Mouse (Mus musculus): ENCODE measurements at regions not wholly inside any gene's neighbourhood (a gene's known extent, or its start where the extent isn't known, plus 50 kb on each side); places are given as distances from the start of the nearest gene placed in this dataset.
"Not testable (repeated sequence)": the region's sequence is repeated elsewhere in the genome, so short reads cannot be mapped to it uniquely, and the experiment has no call there.

DNA sequence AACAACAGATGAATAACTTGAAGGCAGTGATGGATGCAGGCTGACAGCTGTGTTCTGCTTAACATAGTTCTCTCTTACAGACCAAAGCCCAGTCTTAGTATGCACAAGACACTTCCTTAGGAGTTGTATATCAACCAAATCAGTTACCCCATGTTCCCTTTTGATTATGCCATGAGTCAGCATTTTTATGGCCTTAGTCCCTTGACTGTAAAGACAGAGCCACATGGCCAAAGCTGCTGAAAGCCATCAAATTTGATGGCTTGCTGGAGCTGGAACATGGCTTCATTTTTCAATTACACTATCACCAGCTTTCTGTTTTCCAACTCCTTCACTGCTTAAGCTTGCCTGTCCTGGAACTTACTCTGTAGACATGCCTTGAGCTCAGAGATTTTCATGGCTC is 383.4 kb upstream of the Ercc4 start:
- H3K4me3 ChIP-seq = no peak overlapping the region
- no peaks in the 10 kb centered on the region for H3K36me3 ChIP-seq
- H3K27me3 ChIP-seq (ENCODE audit: low read depth, poor library complexity, severe bottlenecking) = no peaks in the 10 kb centered on the region
- H3K27ac ChIP-seq = no peak overlapping the region
- no peaks in the 10 kb centered on the region for H3K9me3 ChIP-seq (replicated peaks)
- DNase-seq (ENCODE audit: low spot score) = no peak
- no peaks in the 10 kb centered on the region for H3K4me1 ChIP-seq

GRCm38 (mm10) chr16:12730167-12730730 is 379.2 kb upstream of the Ercc4 start:
- WGBS = 80% methylated on average over 2 of the region's 2 CpGs
- not testable (repeated sequence) for DNase-seq (ENCODE audit: low spot score); H3K27ac ChIP-seq; H3K4me3 ChIP-seq; H3K36me3 ChIP-seq; H3K27me3 ChIP-seq (ENCODE audit: low read depth, poor library complexity, severe bottlenecking); H3K4me1 ChIP-seq; H3K9me3 ChIP-seq (replicated peaks)

GRCm38 (mm10) chr16:12731588-12731987 is 377.9 kb upstream of the Ercc4 start:
- Histone ChIP-seq H3K4me3 (no peak overlapping the region), H3K27ac (no peak overlapping the region), H3K27me3 (ENCODE audit: low read depth, poor library complexity, severe bottlenecking) (no peaks in the 10 kb centered on the region), H3K4me1 (no peaks in the 10 kb centered on the region), H3K36me3 (no peaks in the 10 kb centered on the region), H3K9me3 (replicated peaks) (no peaks in the 10 kb centered on the region)
- no peak for DNase-seq (ENCODE audit: low spot score)
- WGBS = 95% methylated on average over 2 of the region's 2 CpGs

DNA sequence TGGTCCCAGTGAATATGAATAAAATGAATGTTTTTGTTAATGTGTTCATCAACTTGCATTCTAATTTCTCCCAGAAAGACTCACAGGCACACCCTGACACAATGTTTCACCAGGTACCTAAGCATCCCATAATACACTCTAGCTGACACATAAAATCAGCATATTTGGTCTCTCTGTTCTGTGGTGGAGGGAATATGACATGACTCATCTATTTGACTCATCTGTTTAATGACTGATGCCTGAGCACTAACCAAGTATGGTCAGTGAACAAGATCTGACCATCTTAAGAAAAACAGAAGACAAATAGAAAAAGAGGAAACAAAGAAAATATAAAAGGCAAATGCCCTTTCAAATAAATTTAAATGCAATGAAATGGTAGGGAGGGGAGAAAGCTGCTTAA is 367.0 kb upstream of the Ercc4 start:
- Histone ChIP-seq H3K27me3 (ENCODE audit: low read depth, poor library complexity, severe bottlenecking) (no peaks in the 10 kb centered on the region), H3K36me3 (no peaks in the 10 kb centered on the region), H3K9me3 (replicated peaks) (no peaks in the 10 kb centered on the region), H3K4me3 (no peak overlapping the region), H3K27ac (no peak overlapping the region), H3K4me1 (no peaks in the 10 kb centered on the region)
- DNase-seq (ENCODE audit: low spot score) = no peak

DNA sequence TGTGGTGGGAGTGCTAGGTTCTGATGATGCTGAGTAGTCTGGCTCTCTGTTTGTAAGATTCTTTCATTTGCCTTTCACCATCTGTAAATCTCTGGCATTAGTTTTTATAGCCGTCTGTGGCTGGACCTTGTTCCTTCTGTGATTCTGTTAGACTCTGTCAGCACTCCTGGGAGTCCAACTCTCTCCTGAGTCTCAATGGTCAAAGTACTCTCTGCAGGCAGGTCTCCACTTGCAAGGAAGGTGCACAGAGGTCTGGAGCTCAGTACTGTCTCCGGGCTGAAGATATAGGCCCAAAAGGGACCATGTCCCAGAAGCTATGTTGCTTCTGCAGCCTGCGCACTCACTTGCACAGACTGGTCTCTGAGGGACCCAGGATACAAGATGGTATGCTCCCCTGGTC is 356.3 kb upstream of the Ercc4 start:
- no peak for DNase-seq (ENCODE audit: low spot score)
- Histone ChIP-seq H3K4me1 (no peaks in the 10 kb centered on the region), H3K9me3 (replicated peaks) (no peaks in the 10 kb centered on the region), H3K36me3 (no peaks in the 10 kb centered on the region), H3K27me3 (ENCODE audit: low read depth, poor library complexity, severe bottlenecking) (no peaks in the 10 kb centered on the region), H3K4me3 (no peak overlapping the region), H3K27ac (no peak overlapping the region)
- 91% methylated on average over 3 of the region's 3 CpGs for WGBS

- DNase-seq (ENCODE audit: low spot score) = no peak
- no peak overlapping the region for H3K27ac ChIP-seq
- H3K36me3 ChIP-seq = no peaks in the 10 kb centered on the region
- no peaks in the 10 kb centered on the region for H3K4me1 ChIP-seq
- H3K27me3 ChIP-seq (ENCODE audit: low read depth, poor library complexity, severe bottlenecking) = no peaks in the 10 kb centered on the region
- no peaks in the 10 kb centered on the region for H3K9me3 ChIP-seq (replicated peaks)
- H3K4me3 ChIP-seq = no peak overlapping the region
Observed at GRCm38 (mm10) chr16:12754361-12754760, 355.1 kb upstream of the Ercc4 start.

GRCm38 (mm10) chr16:12758594-12758993 is 350.9 kb upstream of the Ercc4 start:
- no peak for DNase-seq (ENCODE audit: low spot score)
- H3K9me3 ChIP-seq (replicated peaks) = no peaks in the 10 kb centered on the region
- 81% methylated on average over 4 of the region's 4 CpGs for WGBS
- H3K4me1 ChIP-seq = no peaks in the 10 kb centered on the region
- H3K27me3 ChIP-seq (ENCODE audit: low read depth, poor library complexity, severe bottlenecking) = no peaks in the 10 kb centered on the region
- no peak overlapping the region for H3K4me3 ChIP-seq
- H3K27ac ChIP-seq = no peak overlapping the region
- H3K36me3 ChIP-seq = no peaks in the 10 kb centered on the region

GRCm38 (mm10) chr16:12764166-12764565 is 345.3 kb upstream of the Ercc4 start:
- H3K9me3 ChIP-seq (replicated peaks) = no peaks in the 10 kb centered on the region
- WGBS = 91% methylated on average over 1 of the region's 1 CpGs
- no peak overlapping the region for H3K4me3 ChIP-seq
- no peaks in the 10 kb centered on the region for H3K36me3 ChIP-seq
- DNase-seq (ENCODE audit: low spot score) = no peak
- H3K27ac ChIP-seq = no peak overlapping the region
- H3K4me1 ChIP-seq = no peaks in the 10 kb centered on the region
- H3K27me3 ChIP-seq (ENCODE audit: low read depth, poor library complexity, severe bottlenecking) = no peaks in the 10 kb centered on the region

DNA sequence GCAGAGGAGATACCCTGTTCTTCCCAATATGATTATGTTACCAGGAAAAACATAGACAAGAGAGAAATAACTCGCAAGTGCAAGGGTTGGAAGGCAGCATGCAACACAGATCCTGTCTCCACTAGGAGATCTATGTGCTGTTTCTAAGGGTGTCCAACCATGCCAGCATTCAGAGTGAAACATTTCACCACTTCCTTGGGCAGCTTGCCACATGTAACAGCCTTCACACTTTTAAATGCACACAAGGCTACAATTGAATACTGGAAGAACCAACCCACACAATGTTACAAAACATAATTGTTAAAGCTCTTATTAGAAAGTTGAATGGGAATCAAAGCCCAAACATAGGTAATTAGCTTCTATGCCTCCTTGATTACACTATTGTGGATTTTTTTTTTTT is 344.9 kb upstream of the Ercc4 start:
- no peaks in the 10 kb centered on the region for H3K36me3 ChIP-seq
- no peaks in the 10 kb centered on the region for H3K9me3 ChIP-seq (replicated peaks)
- H3K4me1 ChIP-seq = no peaks in the 10 kb centered on the region
- DNase-seq (ENCODE audit: low spot score) = no peak
- no peak overlapping the region for H3K4me3 ChIP-seq
- no peak overlapping the region for H3K27ac ChIP-seq
- WGBS = 86% methylated on average over 1 of the region's 1 CpGs
- no peaks in the 10 kb centered on the region for H3K27me3 ChIP-seq (ENCODE audit: low read depth, poor library complexity, severe bottlenecking)

GRCm38 (mm10) chr16:12766846-12767245 is 342.6 kb upstream of the Ercc4 start:
- 95% methylated on average over 7 of the region's 7 CpGs for WGBS
- Histone ChIP-seq H3K4me3 (no peak overlapping the region), H3K36me3 (no peaks in the 10 kb centered on the region), H3K4me1 (no peaks in the 10 kb centered on the region), H3K27me3 (ENCODE audit: low read depth, poor library complexity, severe bottlenecking) (no peaks in the 10 kb centered on the region), H3K27ac (no peak overlapping the region), H3K9me3 (replicated peaks) (no peaks in the 10 kb centered on the region)
- DNase-seq (ENCODE audit: low spot score) = no peak

GRCm38 (mm10) chr16:12768161-12768895 is 341.2 kb upstream of the Ercc4 start:
- H3K36me3 ChIP-seq = no peaks in the 10 kb centered on the region
- no peak overlapping the region for H3K27ac ChIP-seq
- H3K9me3 ChIP-seq (replicated peaks) = no peaks in the 10 kb centered on the region
- no peaks in the 10 kb centered on the region for H3K4me1 ChIP-seq
- DNase-seq (ENCODE audit: low spot score) = no peak
- no peak overlapping the region for H3K4me3 ChIP-seq
- 85% methylated on average over 2 of the region's 2 CpGs for WGBS
- no peaks in the 10 kb centered on the region for H3K27me3 ChIP-seq (ENCODE audit: low read depth, poor library complexity, severe bottlenecking)

DNA sequence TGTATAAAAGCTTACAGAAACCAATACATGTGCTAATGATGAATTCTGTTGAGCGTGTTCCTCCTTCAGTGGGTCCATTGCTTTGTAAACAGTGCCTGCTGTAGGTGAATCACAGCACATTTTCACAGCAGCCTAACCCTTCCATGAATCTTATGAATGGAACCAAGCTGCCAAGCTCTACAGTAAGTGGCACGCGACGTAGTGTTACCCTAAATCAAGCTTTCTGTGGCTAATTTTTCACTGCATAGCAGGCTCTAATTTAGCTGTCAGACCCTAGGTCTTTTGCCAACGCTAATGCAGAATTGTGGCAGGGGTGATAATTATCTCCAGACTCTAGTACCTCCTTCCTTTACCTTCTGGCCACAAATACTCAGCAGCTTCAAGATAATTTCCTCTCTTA is 339.0 kb upstream of the Ercc4 start:
- no peaks in the 10 kb centered on the region for H3K36me3 ChIP-seq
- H3K27ac ChIP-seq = no peak overlapping the region
- DNase-seq (ENCODE audit: low spot score) = no peak
- no peaks in the 10 kb centered on the region for H3K4me1 ChIP-seq
- WGBS = 71% methylated on average over 5 of the region's 5 CpGs
- H3K9me3 ChIP-seq (replicated peaks) = no peaks in the 10 kb centered on the region
- H3K4me3 ChIP-seq = no peak overlapping the region
- no peaks in the 10 kb centered on the region for H3K27me3 ChIP-seq (ENCODE audit: low read depth, poor library complexity, severe bottlenecking)

- 89% methylated on average over 5 of the region's 5 CpGs for WGBS
- H3K9me3 ChIP-seq (replicated peaks) = no peaks in the 10 kb centered on the region
- DNase-seq (ENCODE audit: low spot score) = no peak
- no peaks in the 10 kb centered on the region for H3K36me3 ChIP-seq
- H3K4me3 ChIP-seq = no peak overlapping the region
- no peaks in the 10 kb centered on the region for H3K27me3 ChIP-seq (ENCODE audit: low read depth, poor library complexity, severe bottlenecking)
- H3K27ac ChIP-seq = no peak overlapping the region
- H3K4me1 ChIP-seq = no peaks in the 10 kb centered on the region
Observed at GRCm38 (mm10) chr16:12772535-12772934, 336.9 kb upstream of the Ercc4 start.

DNA sequence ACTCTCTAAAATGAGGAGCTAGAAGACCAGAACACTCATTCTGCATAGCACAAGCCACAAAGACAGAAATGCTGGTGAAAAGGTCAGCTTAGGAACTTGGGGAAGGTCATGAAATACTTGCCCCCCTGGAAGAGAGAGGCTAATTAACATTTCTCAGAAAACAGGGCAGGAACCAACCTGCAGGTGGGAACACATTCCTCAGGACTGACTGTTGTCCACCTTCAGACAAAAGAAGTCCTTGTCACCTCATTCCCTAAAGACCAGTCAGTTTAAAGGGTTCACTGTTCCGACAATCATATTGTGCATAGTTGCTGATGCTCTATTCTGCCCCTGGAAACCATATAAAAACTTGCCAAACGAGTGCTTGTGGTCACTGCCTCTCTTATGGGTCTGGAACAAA is 333.6 kb upstream of the Ercc4 start:
- no peaks in the 10 kb centered on the region for H3K9me3 ChIP-seq (replicated peaks)
- no peaks in the 10 kb centered on the region for H3K27me3 ChIP-seq (ENCODE audit: low read depth, poor library complexity, severe bottlenecking)
- no peak overlapping the region for H3K4me3 ChIP-seq
- no peak for DNase-seq (ENCODE audit: low spot score)
- 78% methylated on average over 2 of the region's 2 CpGs for WGBS
- H3K27ac ChIP-seq = no peak overlapping the region
- H3K36me3 ChIP-seq = no peaks in the 10 kb centered on the region
- H3K4me1 ChIP-seq = no peaks in the 10 kb centered on the region
